Mouse (Mus musculus) MN1 (cell line): Measurements from ENCODE around the gene Rheb.
"Not testable (repeated sequence)": the region's sequence is repeated elsewhere in the genome, so short reads cannot be mapped to it uniquely, and the experiment has no call there.

Experiments
- DNase-seq: peaks from one replicate; pipeline ENCODE4 v3.0.0-alpha.2; 2016; ENCODE audit warnings: low spot score

The Rheb gene

DNA sequence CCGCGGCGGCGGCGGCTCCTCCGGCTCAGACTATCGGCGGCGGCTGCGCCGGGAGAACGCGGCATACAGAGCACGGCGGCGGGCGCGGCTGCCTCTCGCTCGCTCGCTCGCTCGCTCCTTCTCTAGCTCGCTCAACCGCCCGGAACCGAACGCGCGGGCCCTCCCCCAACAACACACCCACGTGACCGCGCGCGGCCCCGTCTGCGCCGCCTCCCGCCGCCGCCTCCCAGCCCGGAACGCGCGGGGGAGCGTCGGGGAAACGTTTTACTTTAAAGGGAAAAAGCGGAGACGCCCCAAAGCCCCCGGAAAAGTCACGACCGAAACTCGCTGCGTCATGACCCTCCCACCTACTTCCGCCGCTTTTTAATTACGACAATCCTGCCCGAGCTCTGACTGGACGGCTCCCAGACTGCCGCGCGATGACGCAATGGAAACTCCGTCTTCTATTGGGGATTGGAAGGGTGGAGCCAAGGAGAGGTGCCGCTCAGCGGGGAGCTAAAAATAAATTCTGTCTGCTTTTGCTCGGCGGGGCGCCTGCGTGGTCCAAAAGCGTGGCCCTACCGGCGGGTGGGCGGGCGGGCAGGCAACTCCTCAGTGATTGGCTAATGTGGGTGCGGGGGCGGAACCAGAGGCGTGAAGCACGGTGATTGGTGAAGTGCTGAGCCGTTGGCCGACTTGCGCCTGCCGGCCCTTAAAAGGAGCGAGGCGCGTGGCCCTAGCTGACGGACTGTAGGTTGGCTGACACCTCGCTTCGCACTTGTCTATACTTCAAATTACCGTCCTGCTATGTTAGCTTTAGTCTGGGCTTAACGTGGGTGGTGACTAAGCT, at the start of gene Rheb:
TSS of gene Rheb (minus strand) at position 351 of the 829 bp plus-strand sequence.
- peak; percentile 99 for DNase-seq

DNA sequence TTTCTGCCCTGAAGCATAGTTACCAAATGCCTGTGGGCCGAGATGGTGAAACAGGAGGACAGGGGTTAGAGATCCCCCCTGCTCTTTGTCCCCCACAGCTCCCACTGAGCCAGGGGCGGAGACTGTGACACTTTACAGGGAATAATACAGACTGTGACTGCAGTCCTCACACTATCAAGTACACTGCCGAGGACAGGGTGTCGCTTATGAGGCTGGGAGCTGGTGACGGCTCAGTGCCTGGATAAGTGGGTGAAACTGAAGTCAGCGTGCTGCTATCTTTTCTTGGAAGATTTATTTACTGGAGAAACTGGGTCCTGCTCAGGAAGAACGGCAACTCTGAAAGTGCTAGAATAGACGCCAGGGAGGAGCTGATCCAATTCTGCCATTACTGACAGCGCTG, 47.4 kb upstream of the Rheb start:
- no peak for DNase-seq

DNA sequence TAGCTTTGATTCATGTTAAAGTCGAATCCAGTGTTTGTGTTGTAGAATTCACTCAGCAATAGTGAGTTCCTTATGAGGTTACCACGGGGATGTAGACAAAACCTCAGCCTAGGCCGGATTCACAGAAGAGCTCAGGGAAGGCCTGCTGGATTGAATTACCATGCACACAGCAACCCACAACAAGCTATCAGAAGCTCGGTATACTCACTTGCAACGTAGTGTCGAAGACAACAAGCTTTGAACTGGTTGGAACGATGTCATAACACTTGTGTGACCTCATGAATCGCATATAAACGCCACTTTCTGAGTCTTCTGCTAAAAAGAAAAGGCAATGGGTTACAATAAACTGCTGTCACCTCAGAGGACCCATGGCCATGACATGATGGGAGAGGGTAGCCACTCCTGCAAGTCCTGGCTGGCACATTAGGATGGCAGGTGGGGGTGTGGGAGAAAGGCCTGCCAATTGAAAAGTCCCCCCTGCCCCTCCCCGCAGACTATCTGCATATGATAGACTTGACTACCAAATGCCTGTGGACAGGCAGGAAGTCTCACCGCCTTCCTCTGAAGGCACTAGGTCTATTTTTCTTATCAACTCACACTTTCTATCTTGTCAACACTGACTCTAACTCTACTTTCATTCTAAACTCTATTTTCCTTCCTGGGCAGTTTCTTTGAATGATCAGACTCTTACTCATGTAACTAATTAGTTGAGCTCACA, 46.6 kb upstream of the Rheb start:
- DNase-seq, result no peak

DNA sequence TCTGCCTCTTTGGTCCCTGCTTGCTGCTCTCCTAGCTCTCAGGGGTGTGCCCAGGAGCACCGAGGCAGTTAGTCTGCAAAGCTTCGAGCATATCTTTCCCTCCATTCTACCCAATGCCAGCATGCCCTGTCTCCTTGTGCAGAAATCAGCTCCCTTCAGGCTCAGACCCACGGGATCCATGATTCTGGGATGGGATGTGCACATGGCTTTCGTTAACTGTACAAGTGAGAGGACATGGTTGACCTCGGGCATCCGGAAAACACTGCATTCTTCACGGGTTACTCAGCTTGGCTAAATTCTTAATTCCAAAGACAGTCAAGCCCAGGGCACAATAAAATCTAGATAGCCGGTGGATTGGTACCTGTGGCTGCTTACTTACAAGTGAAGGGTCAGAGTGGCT, 44.8 kb upstream of the Rheb start:
- no peak for DNase-seq

DNA sequence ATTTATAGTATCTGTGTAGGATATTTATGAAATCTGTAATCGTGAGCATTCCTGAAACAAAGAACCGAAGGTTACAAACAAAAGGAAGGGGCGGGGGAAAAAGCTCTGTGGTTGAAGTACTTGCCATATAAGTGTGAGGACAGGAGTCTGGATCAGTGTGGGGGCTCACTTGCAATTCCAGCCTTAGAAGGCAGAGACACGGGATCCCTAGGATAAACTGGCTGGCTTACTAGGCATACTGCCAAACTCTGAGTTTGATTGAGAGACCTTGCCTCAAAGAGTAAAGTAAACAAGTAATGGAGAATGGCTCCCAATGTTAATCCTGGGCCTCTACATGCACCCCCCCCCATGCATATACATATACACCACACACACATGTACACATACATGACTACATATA, 36.3 kb upstream of the Rheb start:
- no peak for DNase-seq

DNA sequence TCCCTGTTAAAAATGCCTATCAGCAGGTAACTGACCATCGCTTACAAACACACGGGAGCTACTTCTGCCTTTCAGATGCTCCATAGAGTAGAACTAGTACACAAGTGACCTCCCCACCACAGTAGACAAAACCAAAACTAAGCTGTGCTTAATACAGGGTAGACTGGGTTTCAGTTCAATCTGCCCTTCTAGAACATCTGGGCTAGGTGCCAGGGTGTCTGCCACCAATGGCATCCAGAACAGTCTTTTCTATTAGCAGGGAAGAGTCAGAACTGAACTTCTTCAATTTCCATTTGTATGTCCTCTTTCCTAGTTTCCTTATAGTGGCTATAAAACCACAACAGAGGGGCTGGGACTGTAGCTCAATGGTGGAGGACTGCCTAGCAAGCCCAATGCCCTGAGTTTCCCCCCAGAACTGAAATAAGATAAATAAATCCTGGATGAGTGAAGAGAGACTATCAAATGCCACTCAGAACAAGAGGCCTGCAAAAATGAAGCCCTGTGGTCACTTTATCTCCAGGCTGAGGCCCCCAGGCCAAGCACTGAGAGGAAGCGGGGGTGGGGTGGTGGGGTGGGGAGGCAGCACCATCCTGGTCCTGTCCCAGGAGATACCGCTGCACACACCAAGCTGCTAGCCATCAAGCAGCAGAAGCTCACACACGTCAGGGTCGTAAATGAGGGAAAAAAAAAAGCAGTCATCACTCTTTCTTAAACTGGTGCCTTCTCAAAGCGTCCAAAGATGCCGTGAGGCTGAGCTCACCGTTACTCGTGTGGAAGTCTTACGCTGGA, 35.6 kb upstream of the Rheb start:
- DNase-seq, result peak; percentile 24

DNA sequence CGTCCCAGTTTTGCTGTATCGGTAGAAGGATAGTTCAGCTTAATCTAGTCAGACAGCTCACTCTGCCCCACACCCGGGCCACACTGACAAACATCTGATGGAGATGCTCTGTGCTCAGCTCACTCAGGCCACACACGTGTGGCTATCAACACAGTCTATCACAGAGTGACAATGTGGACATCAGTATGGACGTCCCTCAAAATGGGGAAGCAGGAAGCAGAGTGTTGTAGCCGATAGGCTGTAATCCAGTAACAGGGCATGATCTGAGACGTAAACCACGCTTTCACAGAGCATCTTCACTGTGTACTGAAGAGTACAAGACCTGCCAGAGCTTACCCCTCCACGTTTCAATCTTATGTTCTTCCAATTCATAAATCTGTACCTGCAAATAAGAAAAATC, 34.2 kb upstream of the Rheb start:
- DNase-seq, result no peak

DNA sequence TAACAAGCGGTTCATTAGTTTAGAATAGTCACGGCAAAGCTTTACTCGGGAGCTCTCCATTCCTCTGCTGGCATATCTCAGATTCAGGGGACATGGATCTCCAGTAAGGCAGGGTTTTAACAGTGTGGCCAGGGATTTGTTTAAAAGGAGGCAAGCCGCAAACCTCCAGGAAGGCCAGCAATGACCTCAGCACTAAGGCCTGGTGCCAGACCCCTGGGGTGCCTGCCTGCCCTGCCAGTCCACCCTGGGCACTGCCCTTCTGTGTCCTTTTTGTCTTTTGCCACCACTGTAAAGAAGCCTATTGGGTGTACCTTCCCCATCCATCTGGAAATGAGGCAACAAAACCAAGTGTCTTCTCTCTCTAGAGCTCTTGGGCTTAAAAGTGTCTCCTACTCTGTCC, 31.7 kb upstream of the Rheb start:
- no peak for DNase-seq

DNA sequence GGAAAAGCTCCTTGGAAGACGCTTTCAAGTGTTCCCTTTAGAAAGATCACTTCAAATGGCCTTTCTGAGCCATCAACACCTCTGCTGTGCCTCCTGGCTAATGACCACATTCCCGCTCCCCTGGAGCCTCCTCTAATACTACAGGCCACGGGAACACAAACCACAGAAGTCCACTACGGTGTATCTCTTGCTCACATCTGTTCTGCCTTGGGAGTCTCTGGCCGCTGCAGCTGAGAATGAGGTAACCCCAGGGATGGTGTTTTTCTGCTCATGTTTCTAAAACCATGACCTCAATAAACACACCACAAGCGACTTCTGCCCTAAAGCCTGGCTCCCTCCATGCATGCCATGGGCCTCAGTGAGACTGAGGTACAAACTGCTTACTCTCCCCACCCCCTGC, 30.8 kb upstream of the Rheb start:
- DNase-seq, result no peak

DNA sequence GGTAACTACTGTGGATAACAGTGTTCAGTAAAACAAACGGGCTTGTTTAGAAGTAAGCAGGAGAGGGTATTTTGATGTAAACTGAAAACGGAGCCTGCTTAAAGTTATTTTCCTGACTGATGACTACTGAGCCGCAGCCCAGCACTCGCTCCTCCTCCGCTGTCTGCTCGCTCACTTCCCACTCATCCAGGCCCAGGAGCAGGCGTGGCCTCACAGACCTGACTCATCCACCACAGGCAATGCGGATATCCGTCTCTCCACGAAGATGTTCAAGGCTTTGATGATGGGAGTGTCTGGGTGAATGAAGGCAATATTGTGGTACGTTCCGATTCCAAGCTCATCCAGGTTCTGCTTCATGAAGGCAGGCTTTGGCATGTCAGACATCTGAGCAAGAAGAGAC, 28.9 kb upstream of the Rheb start:
- peak; percentile 29 for DNase-seq

DNA sequence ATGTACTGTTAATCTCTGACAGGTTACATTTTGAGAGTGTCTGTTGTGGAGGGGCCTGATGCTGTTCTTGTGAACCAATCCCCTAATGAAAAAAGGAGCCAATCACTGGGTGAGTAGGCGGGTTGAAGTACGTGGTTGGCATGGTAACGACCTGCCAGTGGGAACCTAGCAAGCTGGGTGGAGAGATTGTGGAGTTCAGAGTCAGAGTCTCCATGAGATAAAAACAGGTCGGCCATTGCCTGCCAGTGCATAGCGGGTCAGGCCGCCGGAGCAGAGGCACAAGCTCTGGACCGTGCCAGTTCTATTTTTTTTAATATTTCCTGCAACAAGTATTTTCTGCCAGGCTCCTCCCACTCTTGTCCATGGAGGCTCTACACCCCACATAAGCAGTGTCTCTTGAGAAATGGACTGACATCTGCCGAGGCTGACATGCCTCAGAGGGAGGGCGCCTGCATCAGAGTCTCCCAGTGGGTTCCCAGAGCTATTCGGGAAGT, 27.4 kb upstream of the Rheb start:
- DNase-seq, result no peak

DNA sequence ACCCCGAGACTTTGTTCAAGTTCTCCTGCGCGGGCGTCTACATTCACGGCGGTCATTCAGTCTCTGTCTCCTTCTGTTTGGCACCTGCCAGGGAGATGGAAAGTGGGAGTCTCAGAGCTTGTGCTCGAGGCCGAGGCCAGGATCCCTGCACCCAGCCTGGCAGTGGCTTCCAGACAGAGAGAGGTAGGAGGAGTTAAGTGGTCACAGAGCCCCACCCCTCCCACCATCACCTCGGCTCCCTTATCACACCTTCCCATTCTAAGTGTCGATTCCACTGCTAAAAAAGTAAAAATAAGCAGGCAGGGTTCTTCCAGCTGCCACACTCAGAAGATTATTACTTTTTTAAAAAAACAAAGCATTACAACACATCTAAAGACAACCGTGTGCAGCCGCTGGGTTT, 21.4 kb upstream of the Rheb start:
- no peak for DNase-seq

DNA sequence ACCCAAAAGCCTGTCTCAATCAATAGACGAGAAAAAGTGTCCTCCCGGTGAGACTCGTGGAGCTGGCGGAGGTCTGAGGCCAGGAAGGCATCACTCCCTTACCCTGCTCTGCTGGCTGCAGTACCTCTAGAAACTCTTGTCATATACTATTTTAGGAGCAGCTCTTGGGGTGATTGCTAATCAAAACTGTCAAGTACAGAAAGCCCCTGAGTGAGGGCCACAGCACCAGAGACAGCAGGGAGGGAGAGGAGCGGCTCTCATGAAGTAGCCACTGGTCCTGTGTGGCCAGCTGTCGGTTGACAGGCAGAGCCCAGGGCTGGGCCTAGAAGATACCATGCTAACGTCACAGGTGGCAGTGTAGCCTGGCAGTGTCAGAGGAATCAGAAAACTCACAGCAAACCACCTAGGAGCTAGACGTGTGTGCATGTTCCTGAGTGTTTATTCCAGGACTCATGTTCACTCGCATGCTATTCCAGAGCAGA, 19.1 kb upstream of the Rheb start:
- no peak for DNase-seq

DNA sequence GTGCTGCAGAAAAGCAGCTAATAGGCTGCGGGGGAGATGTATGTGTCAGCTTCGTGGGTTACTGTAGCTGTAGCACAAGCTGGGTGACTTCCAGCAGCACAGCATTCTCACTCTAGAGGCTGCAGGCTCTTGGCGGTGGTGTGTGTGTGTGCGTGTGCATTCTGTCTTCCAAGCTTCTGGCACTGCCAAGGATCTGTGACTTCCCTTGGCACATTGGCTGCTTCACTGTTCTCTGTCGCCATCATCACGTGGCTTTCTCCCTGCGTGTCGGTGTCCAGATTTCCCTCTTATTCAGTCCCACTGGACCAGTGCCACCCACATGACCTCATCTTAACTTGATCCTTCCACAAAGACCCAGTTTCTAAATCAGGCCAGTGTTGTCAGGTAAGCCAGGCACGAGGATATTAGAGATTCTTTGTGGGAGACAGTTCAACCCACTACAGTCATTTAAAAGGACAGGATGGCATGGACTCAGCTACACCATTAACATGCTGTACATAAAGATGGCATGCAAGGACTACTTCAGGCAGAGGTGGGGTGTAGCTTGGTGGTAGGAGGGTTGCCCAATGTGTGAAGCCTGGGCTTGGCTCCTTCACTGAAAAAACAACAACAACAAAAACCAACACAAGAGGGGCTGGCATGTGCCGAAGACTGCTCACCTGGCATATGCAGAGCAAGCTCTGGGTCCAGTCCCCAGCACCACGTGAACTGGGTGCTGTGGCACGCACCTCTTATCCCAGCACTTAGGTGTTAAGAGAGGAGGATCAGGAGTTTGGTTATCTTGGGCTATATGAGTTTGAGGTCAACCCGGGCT, 18.4 kb upstream of the Rheb start:
- peak; percentile 48 for DNase-seq

DNA sequence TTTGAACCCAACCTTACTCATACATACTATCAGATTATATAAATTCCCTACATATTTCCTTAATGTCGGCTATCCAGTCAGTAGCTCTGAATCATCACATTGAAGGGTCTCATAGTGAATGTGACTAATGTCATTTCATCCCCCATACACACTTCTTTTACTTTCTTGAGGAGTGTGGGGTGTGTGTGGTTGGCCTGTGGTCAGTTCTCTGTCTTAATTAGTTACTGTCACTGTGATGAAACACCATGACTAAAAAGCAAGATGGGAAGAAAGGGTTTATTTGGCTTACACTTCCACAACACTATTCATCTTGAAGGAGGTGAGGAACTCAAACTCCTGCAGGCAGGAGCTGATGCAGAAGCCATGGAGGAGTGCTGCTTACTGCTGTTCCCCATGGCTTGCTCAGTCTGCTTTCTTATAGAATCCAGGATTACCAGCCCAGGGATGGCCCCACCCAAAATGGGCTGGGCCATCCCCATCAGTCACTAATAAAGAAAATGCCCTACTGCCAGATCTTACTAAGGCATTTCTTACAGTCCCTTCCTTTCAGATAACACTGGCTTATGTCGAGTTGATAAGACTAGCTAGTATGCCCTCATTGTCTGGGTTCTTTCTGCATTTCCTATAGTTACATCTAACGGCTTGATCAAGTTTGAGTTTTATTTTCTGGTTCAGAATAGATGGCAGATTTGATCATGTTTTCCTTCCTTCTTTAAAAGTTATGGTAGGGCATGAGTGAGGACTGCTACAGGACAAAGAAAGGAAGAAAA, 17.5 kb upstream of the Rheb start:
- DNase-seq, result no peak

DNA sequence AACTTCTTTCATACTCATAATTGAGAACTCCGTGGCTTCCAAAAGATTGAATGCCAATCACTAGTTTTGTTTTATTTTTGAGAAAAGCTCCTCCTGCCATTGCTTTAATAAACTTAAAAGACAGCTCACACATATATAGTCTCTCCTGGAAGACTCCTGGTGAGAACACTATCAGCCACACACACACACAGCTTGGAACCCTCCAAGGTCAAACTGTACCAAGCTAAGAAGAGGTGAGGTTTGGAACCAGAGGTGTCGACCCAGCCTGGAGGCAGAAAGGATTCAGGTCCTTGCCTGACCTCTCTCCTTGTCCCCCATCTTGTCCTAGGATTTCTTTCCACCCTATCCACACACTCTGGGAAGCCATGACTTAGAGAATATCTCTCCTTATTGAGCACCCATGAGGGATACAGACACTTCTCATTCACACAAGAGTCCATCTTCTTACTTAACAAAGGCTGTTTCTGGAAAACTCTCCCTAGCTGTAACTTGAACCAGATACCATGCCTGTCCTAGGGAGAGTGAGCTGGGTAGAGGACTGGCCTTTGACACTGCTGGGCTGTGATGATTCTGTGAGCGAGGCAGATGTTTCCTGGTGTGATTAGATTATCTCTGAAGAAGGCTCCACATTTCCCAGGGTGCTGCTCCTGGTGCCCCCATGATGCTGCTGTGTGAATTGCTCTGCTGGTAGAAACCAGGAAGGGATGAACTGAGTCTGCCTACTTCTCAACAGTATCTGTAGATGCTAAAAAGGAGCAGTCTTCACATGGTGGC, 12.6 kb upstream of the Rheb start:
- DNase-seq, result peak; percentile 30

DNA sequence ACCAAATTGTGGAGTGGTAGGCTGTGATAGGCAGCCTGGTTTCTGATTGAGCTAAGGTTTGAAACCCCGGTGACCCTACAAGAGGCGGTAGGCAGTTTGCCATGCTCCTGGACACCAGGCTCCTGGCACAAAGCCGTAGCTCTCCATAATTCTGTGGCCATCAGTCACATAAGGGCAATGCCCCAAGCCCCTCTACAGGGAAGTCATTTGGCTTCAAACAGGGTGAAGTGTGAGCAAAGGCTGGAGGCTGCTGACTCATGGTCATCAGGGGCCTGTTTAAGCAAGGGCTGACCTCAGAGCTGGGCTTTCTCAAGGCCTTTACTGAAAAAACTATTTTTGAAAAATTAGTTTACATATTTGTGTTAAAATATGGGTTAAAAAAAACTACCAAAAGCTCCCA, 11.8 kb upstream of the Rheb start:
- DNase-seq, result no peak

DNA sequence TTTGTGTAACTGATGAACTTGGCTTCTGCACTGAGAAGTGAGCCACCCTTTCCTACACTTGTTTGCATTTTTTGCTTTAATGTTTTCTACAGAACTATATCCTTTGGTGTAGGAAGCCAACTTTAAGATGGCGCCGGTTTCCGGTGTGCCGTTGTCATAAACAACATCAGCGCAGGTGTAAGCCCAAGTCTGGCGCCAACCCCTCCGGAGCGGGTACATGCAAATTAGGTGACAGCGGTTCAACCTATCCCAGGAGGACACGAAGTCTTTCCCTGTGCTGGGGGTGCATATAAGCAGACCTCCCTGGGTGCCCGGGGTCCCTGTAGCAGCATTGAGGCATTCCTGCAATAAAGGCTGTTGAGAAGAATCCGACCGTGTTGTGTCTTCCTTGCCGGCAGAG, 5.8 kb upstream of the Rheb start:
- DNase-seq, result not testable (repeated sequence)

DNA sequence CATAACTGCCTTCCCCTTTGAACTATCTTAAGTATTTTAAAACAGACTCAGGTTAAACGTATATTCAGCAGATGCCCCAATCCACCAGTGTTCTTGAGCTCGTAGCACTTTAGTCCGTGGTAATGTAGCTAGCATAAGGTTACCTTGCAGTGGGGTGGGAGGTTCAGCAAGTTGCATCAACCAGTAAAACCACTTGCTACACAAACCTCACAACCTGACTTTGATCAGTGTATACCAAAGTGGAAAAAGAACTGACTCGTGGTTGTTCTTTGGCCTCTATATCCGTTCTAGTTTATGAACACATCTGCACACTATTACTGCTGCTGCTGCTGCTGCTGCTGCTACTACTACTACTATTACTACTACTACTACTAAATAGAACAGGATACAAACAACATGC, 1.4 kb upstream of the Rheb start:
- DNase-seq, result no peak

DNA sequence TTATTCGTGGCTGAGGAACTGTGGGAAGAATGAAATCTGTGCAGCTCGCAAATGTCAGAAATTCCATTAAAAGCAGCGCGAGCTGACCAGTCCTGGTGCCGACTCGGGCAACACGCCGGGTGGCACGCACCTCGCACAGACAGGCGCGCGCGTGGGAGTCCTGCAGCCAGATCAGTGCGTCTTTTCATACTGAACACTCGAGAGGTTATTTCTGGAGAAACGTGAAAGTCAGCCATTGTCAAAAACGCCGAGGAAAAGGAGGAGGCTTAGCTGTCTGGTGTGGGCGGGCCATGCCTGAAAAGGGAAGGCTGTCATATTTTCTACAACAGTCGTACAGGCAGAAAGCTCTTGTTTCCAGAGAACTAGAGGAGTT, 665 bp upstream of the Rheb start:
- DNase-seq, result no peak
